Mouse (Mus musculus) c-Kit-positive CD71-positive TER-119-negative erythroid progenitor cells, embryonic 14.5 days (primary cell): ENCODE results near the gene Tpcn1.

Experiments
- DNase-seq: peaks from one replicate; pipeline ENCODE4 v3.0.0-alpha.2; 2013; ENCODE audit warnings: low read depth

The Tpcn1 gene

DNA sequence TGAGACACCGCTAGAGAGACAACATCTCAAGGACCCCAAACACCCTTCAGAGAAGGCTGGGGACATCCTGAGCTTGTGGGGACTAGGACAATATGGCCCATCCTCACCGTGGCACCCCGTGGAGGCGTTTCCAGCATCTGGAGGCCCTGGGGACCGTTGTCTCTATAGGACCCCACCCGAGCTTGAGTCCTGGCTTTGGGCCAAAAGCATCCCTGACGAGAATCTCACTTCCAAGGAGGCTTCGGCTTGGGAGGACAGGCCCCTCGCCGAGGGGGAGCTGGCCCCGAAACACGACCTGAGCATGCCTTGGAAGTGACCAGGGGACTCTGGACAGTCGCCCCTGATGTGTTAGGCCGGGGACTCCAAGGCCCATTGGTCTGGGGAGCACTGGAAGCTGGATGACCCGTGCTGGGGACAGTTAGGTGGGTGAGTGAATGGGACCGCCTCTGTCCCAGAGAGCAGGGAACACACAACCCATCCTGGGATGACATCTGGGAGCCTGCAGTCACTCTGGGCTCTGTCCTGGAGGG is 20.8 kb upstream of the Tpcn1 start:
- no peak for DNase-seq

DNA sequence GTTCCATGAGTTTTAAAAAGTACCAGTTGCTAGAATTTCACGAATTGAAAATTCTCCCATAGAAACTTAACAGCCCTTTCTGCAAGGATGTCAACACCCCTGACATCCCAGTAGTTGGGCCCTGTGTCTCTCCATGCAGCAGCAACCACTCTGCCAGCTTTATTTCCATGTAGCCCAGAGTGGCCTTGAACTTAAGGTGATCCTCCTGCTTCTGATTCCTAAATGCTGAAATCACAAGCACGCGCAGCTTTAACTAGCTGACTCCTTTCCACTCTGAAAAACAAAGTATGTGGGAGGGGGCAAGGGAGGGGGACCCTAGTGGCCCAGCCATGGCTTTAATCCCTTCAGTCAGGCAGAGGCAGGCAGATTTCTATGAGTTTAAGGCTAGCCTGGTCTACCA is 18.9 kb upstream of the Tpcn1 start:
- DNase-seq, result no peak

DNA sequence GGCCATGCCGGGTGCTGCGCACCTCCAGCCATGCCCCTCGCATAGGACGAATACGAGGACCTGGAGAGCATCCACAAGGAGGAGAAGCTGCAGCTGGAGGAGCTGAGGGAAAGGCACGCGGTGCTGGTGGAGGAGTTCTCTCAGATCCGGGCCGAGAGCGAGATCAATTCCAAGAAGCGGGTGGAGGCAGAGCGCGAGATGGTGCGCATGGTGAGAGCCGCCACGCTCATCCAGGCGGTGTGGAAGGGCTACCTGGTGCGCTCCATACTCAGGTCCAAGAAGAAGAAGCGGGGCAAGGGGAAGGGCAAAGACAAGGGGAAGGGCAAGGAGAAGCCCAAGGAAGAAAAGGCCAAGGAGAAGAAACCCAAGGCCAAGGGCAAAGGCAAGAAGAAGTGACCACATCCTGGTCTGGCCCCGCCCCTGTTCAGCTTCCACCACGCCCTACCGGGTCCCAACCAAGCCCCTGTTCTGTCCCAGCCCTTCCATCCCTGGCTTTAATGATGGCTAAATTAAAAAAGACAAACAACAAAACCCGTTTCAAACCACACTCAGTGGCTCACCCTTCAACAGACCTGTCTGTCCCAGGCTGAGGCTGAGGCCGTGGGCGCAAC is 18.2 kb upstream of the Tpcn1 start:
- DNase-seq, result no peak

DNA sequence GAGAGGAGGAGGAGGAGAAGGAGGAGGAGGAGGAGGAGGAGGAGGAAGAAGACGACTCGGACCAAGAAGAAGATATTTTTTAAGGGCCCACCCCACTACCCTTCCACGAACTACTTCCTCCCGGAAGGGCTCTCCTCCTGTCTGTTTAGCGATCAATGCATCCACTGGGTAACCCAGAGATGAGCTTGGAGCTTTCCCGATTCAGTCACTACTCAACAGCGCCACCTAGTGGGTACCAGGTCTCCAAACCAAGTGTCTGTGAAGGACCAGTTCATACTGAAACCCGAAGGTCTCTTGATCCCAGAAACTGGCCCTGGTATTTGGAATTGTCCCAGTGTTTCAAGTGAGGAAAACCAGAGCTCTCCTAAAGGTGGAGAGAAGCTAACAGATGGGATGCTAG is 17.2 kb upstream of the Tpcn1 start:
- peak; percentile 91 for DNase-seq

DNA sequence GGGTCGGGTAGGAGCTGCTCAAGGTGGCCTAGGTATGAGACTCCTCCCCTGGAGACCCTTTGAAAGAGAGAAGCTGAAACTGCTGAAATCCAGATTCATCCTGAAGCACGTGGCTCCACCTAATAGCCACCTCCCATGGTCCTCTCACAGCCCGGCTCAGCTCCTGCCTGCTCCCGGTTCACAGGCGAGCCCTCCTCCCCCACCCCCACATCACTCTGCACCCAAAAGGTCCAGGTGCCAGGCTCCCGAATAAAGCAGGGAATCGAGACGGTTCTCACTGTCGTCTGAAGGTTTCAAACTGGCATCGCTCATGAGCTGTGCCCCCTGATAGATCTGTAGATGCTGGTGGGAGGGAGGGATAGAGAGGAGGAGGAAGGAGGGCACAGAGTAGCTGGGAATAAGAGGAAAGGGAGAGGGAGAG is 16.8 kb upstream of the Tpcn1 start:
- no peak for DNase-seq

DNA sequence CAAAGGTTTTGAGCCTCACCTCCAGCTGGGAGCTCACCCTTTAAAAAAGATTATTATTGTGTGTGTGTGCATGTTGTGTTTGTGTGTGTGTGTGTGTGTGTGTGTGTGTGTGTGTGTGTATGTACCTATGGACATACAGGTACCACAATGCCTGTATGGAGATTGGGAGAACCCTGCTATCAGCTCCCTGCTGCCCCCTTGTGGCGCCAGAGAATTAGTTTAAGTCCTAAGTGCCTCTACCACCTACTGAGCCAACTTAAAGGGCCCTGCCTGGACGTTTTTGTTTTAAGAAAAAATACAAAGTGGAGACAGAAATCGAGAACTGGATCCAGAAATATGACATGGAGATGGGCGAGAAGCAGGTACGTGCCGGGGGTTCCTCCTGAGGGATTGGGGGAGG is 16.4 kb upstream of the Tpcn1 start:
- DNase-seq, result peak; percentile 91

DNA sequence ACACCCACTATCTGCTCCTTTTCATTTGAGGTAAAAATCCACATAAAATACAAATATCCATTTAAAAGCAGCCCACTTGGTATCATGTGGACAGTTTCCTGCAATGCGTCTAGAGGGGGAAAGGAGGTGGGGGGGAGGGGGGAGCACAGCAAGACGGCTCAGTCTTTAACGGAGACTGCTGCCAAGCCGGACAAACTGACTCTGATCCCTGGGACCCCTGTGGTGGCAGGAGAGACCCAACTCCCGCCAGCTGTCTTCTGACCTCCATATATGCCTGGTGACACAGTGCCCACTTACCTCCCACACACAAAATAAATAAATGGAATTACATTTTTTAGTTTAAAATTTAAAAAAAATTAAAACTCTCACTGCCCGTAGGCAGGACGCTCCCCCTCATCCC is 15.0 kb upstream of the Tpcn1 start:
- DNase-seq, result no peak

DNA sequence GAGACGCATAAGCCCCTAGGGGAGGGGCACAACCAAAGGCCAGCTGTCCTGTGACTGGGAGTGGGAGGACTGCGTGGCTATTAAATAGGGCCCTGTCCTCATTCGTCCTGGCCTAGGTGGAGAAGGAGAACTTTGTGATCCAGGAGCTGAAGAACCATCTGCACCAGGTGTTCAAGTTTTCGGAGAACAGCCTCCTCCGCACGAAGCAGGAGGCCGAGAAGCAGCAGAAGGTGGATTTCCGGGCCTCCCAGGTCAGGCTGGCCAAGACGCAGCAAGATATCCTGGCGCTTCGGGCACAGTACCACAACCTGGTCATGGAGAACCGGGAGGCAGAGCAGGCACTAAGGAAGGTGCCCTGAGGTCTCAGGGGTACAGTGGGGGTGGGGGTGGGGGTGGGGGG is 13.7 kb upstream of the Tpcn1 start:
- no peak for DNase-seq

DNA sequence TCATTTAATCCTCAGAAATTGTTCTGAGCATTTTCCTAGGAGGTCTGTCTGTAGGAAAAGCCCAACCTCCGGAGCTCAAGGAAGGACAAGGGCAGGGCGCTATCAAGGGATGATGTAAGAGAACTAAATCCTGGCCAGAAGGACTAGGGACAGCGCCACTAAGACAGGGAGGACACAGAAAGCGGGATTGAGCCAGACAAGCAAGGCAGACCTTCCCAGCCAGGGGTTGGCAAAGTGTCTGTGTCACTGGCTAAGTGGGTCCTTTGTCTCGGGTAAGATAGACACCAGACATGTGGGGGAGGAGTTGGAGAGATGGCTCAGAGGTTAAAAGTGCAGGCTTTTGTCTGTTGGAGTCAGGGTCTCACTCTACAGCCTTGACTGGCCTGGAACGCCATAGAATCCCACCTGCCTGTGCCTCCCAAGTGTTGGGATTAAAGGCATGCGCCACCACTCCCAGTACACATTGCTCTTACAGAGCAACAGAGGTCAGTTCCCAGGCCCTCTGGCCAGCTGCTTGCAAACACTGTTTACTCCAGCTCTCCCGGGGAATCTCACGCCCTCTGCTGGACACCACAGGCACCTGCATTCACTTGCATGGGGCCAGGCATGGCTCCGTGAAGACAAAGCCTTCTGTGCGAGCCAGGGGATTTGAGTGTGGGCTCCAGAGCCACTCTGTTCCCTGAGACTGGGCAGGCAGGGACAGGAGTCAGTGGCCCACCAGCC is 12.6 kb upstream of the Tpcn1 start:
- DNase-seq, result no peak

DNA sequence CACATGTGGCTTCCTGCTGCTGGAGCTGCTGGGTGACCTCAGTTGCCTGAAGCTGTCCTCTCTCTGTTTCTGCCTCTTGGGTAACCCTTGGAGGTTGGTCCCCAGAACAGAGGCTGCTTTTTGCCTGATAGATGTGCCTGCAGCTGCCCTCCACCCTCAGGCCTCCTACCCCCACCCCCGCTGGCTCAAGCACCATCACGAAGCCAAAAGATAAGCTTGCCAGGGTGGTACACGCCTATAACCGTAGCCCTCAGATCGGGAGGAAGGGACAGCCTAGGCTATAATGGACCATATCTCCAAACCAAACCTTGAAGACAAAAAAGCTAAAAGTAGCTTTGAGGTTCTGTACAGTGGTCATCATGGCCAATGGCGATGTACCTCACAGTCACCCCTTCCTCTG is 11.2 kb upstream of the Tpcn1 start:
- no peak for DNase-seq

DNA sequence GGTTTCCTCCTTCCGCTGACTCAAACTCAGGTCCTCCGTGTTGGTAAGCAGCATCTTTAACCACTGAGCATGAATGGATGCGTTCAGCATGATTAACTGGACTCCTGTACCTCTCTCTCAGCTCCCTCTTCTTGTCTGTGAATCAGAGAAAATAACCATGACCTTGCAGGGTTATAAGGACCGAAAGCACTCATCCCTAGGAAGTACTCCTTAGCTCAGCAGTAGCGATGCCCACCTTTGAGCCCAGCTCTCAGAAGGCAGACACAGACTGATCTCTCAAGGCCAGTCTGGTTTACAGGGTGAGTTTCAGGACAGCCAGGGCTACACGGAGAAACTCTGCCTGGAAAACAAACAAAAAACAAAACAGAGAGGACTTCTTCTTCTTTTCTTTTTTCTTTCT is 6.0 kb upstream of the Tpcn1 start:
- no peak for DNase-seq

DNA sequence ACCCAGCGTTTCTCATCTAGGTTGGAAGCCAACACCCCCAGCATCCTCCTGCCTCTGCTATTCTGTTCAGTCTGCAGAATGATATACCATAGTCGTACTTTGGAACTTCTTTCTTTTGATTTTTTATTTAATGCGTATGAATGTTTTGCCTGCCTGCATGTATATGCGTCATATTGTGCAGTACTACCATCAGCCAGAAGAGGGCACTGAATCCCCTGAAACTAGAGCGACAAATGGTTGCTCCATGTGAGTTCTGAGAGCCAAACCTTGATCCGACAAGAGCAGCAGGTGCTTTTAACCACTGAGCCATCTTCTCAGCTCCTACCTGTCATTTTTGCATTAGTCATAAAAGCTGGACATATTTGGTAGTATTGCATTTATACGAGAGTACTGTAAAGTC is 3.7 kb upstream of the Tpcn1 start:
- DNase-seq, result no peak

DNA sequence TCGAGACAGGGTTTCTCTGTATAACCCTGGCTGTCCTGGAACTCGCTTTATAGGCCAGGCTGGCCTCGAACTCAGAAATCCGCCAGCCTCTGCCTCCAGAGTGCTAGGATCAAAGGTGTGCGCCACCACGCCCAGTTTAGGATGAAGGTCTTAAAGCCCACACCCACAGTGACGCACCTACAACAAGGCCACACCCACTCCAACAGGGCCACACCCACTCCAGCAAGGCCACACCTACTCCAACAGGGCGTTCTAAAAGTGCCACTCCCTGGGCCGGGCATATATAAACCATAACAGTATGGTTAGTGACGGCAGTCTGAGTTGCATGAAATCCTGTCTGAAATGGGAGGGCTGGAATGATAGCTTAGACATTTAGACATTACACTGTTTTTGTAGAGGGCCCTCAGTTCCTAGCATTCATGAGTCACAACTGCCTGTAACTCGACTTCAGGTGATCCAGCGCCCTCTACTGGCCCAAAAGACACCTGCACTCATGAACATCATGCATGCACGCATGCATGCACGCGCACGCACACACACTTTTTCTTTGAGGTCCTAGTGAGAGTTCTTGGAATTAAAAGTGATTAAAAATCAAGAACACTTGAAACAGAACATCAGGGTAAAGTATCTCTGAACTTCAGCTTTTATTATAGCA is 2.0 kb upstream of the Tpcn1 start:
- no peak for DNase-seq

DNA sequence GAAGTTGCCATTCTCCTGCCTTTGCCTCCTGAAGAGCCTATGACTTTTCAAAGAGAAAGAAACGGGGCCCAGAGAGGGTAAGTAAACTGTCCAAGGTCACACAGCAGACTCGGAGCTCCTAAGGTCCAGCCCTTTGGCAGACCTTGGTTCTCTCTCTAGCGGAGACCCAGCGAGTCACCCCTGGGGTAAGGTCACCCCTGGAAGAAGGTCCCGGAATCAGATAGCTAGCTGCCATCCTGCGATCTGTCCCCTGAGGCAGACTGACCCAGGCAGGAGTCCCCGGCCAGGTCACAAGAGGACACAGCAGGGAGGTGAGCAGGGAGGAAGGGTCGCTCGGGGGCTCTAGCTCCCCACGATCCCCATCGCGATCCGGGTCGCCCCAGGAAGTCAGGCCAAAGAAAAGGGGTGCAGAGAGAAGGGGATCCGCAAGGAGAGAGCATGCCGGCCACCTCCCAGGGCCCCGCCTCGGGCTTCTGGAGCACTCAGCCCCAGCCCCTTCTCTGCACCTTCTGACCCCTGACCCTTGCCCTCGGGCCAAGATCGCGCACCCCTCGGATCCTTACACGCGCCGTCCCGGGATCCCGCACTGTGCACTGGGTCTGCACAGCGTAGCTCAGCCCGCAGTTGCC is 419 bp downstream of the Tpcn1 start:
- DNase-seq, result no peak

DNA sequence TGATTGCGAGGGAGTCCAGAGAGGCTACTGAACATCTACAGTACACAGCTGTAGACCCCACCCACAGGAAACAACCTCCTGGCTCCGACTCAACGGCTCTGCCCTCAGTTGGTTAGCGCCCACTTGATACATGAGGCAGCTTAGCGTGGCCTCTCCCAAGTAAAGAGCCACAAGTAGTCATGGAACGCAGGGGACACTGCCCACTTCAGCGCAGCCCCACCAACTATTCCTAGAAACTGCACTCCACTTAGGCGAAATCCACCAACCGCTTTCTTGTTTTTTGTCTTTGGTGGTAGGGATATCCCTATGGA is 902 bp downstream of the Tpcn1 start:
- DNase-seq, result no peak

DNA sequence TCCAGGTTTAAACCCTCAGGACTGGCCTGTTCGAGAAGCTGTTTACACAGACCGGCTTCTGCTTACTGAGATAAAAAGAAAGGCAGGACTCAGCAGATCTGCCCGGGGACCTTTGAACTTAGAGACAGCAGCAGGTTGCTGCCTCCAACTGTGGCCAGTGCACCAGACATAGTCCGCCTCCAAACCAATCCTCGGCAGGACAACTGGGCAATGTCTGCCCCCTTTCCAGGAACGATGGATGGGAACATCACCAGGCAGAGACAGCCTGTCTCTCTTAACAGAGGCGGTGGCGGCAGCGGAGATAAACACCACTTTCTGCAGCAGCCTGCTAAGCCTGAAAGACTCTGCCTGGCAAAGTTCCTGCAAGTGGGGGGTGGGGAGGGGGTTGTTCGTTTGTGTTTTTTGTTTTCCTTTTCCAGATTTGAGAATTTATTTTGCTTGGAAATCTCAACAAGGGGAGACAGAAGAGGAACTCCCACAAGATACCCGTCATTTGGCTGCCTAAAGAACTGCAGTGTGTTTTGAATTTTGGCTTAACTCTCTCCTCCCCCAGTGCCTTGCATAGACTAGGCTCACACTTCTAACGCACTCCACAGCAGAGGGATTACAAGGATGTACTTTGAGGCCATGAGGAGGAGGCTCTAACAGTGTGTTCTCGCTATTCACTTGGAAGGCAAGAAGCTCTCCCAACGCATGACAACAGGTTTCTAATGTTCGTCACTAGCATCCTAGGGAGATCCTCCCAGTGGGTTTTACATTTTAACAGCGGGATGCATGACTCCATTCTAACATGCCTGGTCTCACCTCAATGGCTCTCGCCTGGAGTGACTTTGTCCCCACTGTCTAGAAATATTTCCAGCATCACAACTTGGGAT is 1.5 kb downstream of the Tpcn1 start:
- no peak for DNase-seq

DNA sequence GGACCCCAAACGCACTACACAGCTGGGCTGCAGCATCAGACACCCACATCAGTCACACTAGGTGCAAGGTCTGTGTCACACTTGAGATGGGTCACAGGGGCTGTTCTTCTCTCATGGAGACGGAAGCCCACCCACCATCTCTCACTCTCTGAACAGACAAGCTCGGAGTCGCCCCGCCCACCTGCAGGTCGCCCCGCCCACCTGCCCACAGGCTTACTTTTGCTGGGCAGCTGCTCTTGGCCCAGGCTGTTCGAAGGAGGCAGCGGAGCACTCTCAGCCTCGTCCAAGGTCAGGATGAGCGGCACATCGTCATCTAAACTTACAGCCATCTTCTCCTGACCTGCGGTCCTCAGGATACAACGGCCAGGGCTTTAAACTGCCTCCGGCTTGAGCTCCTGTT is 3.5 kb downstream of the Tpcn1 start:
- no peak for DNase-seq

DNA sequence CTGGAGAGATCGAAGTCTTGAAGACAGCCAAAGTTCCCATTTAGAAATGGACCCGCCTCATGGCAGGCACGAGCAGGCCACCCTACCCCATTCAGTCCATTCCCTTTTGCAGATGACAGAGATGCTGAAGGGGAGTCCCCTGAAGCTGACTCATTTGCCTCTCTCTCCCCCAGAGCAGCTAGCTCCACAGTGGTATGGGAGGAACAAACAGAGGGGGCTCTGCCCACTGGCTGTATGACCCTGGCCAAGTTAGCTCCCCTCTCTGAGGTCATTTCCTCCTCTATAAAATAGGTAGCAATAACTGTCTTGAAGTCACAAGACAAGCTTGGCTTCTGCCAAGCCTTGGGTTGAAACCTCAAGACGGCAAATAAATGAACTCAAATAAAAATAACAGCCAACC is 5.0 kb downstream of the Tpcn1 start:
- DNase-seq, result no peak

DNA sequence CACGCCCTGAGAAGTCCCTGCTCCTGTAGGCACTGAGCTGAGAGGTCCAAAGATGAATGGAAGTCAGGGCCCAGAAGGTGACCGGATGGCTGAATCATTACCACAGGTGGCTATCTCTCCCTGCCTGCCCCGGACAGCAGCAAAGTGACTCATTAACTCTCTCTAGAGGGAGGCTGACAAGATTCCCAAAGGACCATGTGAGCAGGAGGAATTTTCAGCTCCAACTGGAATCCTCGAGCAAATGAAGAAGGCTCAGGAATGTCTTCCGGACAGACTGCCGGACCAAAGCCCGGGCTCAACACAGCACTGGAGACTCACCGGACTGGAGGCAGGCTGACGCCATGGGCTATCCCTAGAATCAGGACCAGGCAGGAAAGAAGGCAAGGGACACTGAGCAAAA is 6.5 kb downstream of the Tpcn1 start:
- no peak for DNase-seq

DNA sequence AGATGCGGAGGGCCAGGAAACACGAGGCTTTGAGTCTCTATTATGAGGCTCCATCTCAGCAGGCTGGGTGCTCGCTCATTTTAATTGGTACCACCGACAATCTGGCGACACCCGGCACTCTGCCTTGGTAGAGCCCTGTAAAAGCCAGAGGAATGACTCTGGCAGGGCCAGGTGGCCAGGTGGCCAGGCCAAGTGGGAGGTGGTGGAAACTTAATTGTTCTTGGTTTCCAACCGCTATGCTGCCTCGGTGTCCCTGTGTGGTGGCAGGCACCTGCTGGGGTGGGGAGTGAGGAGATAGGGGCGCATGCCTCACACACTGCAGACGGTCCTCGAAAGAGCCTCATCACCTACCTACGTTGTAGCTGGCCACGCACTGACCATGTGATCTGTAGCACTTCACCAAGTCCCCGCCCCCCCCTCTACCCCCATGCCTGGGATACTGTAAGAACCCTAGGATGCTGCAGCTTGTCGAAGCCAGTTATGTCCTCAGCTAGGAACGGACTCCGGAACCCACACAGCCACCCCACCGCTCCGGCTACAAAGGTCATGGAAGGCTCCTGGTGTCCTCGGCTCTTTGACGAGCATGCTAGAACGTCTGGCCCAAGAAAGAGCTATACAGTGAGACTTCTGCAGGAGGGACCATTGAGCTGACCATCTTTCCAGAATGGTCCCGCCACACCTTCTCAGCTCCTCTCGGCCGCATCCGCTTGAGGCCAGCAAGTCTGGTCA is 8.4 kb downstream of the Tpcn1 start:
- no peak for DNase-seq

DNA sequence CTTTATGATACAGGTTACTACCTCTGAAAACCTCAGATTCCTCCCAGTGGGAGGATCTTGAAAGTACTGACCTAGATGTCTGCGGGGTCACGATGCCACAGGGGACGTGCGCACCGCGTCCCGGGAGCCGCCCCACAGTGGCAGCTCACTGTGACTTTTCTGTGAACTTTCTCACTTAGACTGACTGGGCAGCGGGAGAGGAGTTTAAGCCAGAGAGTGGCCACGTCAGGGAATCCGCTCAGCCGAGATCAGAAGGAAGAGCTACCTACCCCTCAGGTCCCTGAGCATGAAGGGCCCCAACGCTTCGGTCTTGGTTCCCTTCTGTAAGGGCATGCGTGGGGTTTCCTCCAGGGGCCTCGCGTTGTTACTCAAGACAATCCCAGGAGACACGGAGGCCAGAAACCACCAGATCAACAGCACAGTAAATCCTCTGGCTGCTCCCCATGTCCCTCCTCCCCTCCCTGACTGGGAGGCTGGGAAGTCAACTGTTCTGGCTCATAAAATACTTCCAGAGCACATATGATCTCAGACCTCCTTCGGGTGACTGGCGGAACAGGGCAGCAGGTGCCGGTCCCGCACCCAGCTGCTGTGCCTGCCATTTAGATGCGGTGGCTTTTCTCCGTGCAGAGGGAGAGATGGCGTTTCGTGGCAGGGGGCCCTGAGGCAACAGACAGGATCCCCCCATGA is 9.1 kb downstream of the Tpcn1 start:
- DNase-seq, result no peak
